Mouse (Mus musculus) forebrain, embryonic 11.5 days (tissue): ENCODE measurements at regions not wholly inside any gene's neighbourhood (a gene's known extent, or its start where the extent isn't known, plus 50 kb on each side); places are given as distances from the start of the nearest gene placed in this dataset.

Source experiments
- ATAC-seq: fragments of 200-750 bp; cut with Nextera tagmentation; replicated peaks from 2 replicates; pipeline ENCODE4 v1.8.0; 2017; ENCODE audit warnings: moderate TSS enrichment; ENCODE audit not compliant: low FRiP score
- DNase-seq: peaks from one replicate; pipeline ENCODE4 v3.0.0-alpha.2; 2017; ENCODE audit warnings: low spot score
- H3K27ac ChIP-seq: fragments of 300-500 bp; sonication (generic); 2 replicates; pipeline ENCODE4 v1.5.1; 2014; ENCODE audit warnings: low read depth, low read length
- H3K27me3 ChIP-seq: fragments of 300-500 bp; sonication (generic); 2 replicates; pipeline ENCODE4 v1.6.1; 2014; ENCODE audit warnings: mild to moderate bottlenecking, low read length, mixed read lengths; ENCODE audit not compliant: control insufficient read depth, insufficient read depth
- H3K36me3 ChIP-seq: fragments of 300-500 bp; sonication (generic); 2 replicates; pipeline ENCODE4 v1.6.1; 2014; ENCODE audit warnings: mild to moderate bottlenecking, low read length, moderate library complexity, mixed read lengths; ENCODE audit not compliant: control insufficient read depth, insufficient read depth
- H3K4me1 ChIP-seq: fragments of 300-500 bp; sonication (generic); replicated peaks from 2 replicates; pipeline ENCODE4 v1.6.1; 2014; ENCODE audit warnings: low read length, mixed read lengths; ENCODE audit not compliant: control insufficient read depth, insufficient read depth
- H3K4me2 ChIP-seq: fragments of 300-500 bp; sonication (generic); 2 replicates; pipeline ENCODE4 v1.6.1; 2014; ENCODE audit warnings: low read depth, mild to moderate bottlenecking, low read length, moderate library complexity, mixed read lengths; ENCODE audit not compliant: severe bottlenecking
- H3K4me3 ChIP-seq: fragments of 300-500 bp; sonication (generic); 2 replicates; pipeline ENCODE4 v1.5.1; 2014; ENCODE audit warnings: low read depth, low read length
- H3K9ac ChIP-seq: fragments of 300-500 bp; sonication (generic); 2 replicates; pipeline ENCODE4 v1.6.1; 2014; ENCODE audit warnings: low read length
- H3K9me3 ChIP-seq: fragments of 300-500 bp; sonication (generic); 2 replicates; pipeline ENCODE4 v1.6.1; 2016; ENCODE audit warnings: low read length, mixed read lengths; ENCODE audit not compliant: control insufficient read depth
- WGBS: fragments of 180-500 bp; shearing (Covaris S2); extraction: QIAGEN DNeasy Blood & Tissue Kit; methylation state at CpG from one replicate; pipeline ENCODE4 v1.1.7; 2014; 5-methylcytosine and 5-hydroxymethylcytosine counted together

GRCm38 (mm10) chr8:113341306-113341705 is 294.1 kb upstream of the Mon1b start:
- no peak for ATAC-seq
- Histone ChIP-seq H3K9me3 (no peaks in the 10 kb centered on the region), H3K36me3 (no peaks in the 10 kb centered on the region), H3K27ac (no peak overlapping the region), H3K4me1 (no peaks in the 10 kb centered on the region), H3K9ac (no peak overlapping the region), H3K4me3 (no peak overlapping the region), H3K27me3 (no peaks in the 10 kb centered on the region), H3K4me2 (no peak overlapping the region)
- no peak for DNase-seq
- 61% methylated on average over 10 of the region's 10 CpGs for WGBS

GRCm38 (mm10) chr8:113361900-113362299 is 273.5 kb upstream of the Mon1b start:
- Histone ChIP-seq H3K9me3 (no peaks in the 10 kb centered on the region), H3K9ac (no peak overlapping the region), H3K27me3 (no peaks in the 10 kb centered on the region), H3K4me2 (no peak overlapping the region), H3K4me3 (no peak overlapping the region), H3K36me3 (no peaks in the 10 kb centered on the region), H3K4me1 (no peaks in the 10 kb centered on the region), H3K27ac (no peak overlapping the region)
- DNase-seq = no peak
- WGBS = 55% methylated on average over 7 of the region's 7 CpGs
- ATAC-seq = no peak

GRCm38 (mm10) chr8:113364181-113364580 is 271.2 kb upstream of the Mon1b start:
- H3K27me3 ChIP-seq = no peaks in the 10 kb centered on the region
- H3K27ac ChIP-seq = no peak overlapping the region
- no peaks in the 10 kb centered on the region for H3K36me3 ChIP-seq
- no peak for ATAC-seq
- H3K4me2 ChIP-seq = no peak overlapping the region
- no peak overlapping the region for H3K4me3 ChIP-seq
- no peaks in the 10 kb centered on the region for H3K9me3 ChIP-seq
- no peak for DNase-seq
- no peaks in the 10 kb centered on the region for H3K4me1 ChIP-seq
- WGBS = 94% methylated on average over 13 of the region's 13 CpGs
- no peak overlapping the region for H3K9ac ChIP-seq

GRCm38 (mm10) chr8:113383517-113383916 is 251.9 kb upstream of the Mon1b start:
- ATAC-seq = no peak
- H3K27ac ChIP-seq = no peak overlapping the region
- no peaks in the 10 kb centered on the region for H3K9me3 ChIP-seq
- 82% methylated on average over 3 of the region's 3 CpGs for WGBS
- no peak overlapping the region for H3K4me3 ChIP-seq
- DNase-seq = no peak
- no peaks in the 10 kb centered on the region for H3K27me3 ChIP-seq
- H3K9ac ChIP-seq = no peak overlapping the region
- no peaks in the 10 kb centered on the region for H3K36me3 ChIP-seq
- H3K4me2 ChIP-seq = no peak overlapping the region
- H3K4me1 ChIP-seq = no peaks in the 10 kb centered on the region

GRCm38 (mm10) chr8:113383974-113384373 is 251.4 kb upstream of the Mon1b start:
- no peaks in the 10 kb centered on the region for H3K9me3 ChIP-seq
- no peak for DNase-seq
- WGBS = 83% methylated on average over 4 of the region's 4 CpGs

GRCm38 (mm10) chr8:113389504-113389903 is 245.9 kb upstream of the Mon1b start:
- WGBS = 30% methylated on average over 2 of the region's 2 CpGs
- no peak overlapping the region for H3K4me3 ChIP-seq
- no peaks in the 10 kb centered on the region for H3K4me1 ChIP-seq
- H3K27ac ChIP-seq = no peak overlapping the region
- DNase-seq (no peak), ATAC-seq (peak; percentile 27; the same call in 1 of the 2 replicates)
- no peak overlapping the region for H3K9ac ChIP-seq
- H3K9me3 ChIP-seq = no peaks in the 10 kb centered on the region
- H3K27me3 ChIP-seq = no peaks in the 10 kb centered on the region
- no peaks in the 10 kb centered on the region for H3K36me3 ChIP-seq
- H3K4me2 ChIP-seq = no peak overlapping the region

More at GRCm38 (mm10) chr8:113383974-113384373, 251.4 kb upstream of the Mon1b start:
- Histone ChIP-seq H3K4me2 (no peak overlapping the region), H3K27me3 (no peaks in the 10 kb centered on the region), H3K9ac (no peak overlapping the region), H3K4me1 (no peaks in the 10 kb centered on the region), H3K27ac (no peak overlapping the region), H3K36me3 (no peaks in the 10 kb centered on the region), H3K4me3 (no peak overlapping the region)
- ATAC-seq = no peak

- Histone ChIP-seq H3K9me3 (no peaks in the 10 kb centered on the region), H3K27me3 (no peaks in the 10 kb centered on the region), H3K4me2 (no peak overlapping the region), H3K36me3 (no peaks in the 10 kb centered on the region), H3K4me1 (no peaks in the 10 kb centered on the region), H3K9ac (no peak overlapping the region), H3K4me3 (no peak overlapping the region), H3K27ac (no peak overlapping the region)
- DNase-seq = no peak
- WGBS = 84% methylated on average over 4 of the region's 4 CpGs
- ATAC-seq = no peak
Measured at GRCm38 (mm10) chr8:113390038-113390437, 245.3 kb upstream of the Mon1b start.

- no peaks in the 10 kb centered on the region for H3K9me3 ChIP-seq
- WGBS = 84% methylated on average over 4 of the region's 4 CpGs
- no peaks in the 10 kb centered on the region for H3K36me3 ChIP-seq
- no peak overlapping the region for H3K4me3 ChIP-seq
- no peak overlapping the region for H3K4me2 ChIP-seq
- H3K27ac ChIP-seq = no peak overlapping the region
- H3K9ac ChIP-seq = no peak overlapping the region
- no peaks in the 10 kb centered on the region for H3K4me1 ChIP-seq
- ATAC-seq (no peak), DNase-seq (no peak)
- H3K27me3 ChIP-seq = no peaks in the 10 kb centered on the region
Measured at GRCm38 (mm10) chr8:113394319-113394718, 241.1 kb upstream of the Mon1b start.

GRCm38 (mm10) chr8:113405158-113405557 is 230.2 kb upstream of the Mon1b start:
- Histone ChIP-seq H3K36me3 (no peaks in the 10 kb centered on the region), H3K9ac (no peak overlapping the region), H3K4me3 (no peak overlapping the region), H3K4me1 (no peaks in the 10 kb centered on the region), H3K4me2 (no peak overlapping the region), H3K27me3 (no peaks in the 10 kb centered on the region), H3K27ac (no peak overlapping the region), H3K9me3 (no peaks in the 10 kb centered on the region)
- WGBS = 62% methylated on average over 4 of the region's 4 CpGs
- ATAC-seq = no peak
- no peak for DNase-seq
